Mouse (Mus musculus): ENCODE results near the gene Lrif1. TPM values are rescaled to one million over a fixed set of nuclear protein-coding genes. Genes with fewer than 3 reads are reported as not detected.

Gene Lrif1
- polyA plus RNA-seq, 1 experiment from 2014 or later, result 6.0 TPM

DNA sequence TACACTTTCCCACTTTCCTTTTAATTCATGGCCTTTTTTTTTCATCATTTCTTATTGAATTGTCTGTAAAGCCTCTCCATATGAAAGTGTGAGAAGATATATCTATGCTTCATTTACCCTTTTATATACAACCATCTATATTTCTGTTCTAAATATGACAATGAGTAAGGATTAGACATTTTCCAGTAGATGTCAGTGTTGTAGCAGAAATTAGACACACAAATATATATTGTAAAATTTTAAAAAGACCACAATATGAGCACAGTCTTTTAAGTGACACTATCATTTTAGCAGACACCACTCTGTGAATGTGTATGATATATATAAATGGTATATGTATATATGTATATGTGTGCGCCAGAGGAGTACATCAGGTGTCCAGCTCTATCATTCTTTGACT, 87.0 kb downstream of the Lrif1 start:
- H3K36me3 ChIP-seq (replicated peaks; ENCODE audit: insufficient read depth, low read length), result no peaks in the 10 kb centered on the region; the same call in 1 of the 2 replicates
- ATAC-seq (no peak), DNase-seq (no peak)
- no peaks in the 10 kb centered on the region for H3K9me3 ChIP-seq (ENCODE audit: low read length)
- H3K4me1 ChIP-seq (ENCODE audit: insufficient read depth), result no peaks in the 10 kb centered on the region
- no peak overlapping the region for H3K4me2 ChIP-seq (ENCODE audit: low read depth, low read length)
- no peak overlapping the region for H3K4me3 ChIP-seq (ENCODE audit: low read depth, low read length)
- H3K27ac ChIP-seq (ENCODE audit: low read depth), result no peak overlapping the region
- H3K9ac ChIP-seq (replicated peaks), result no peak overlapping the region
- no peaks in the 10 kb centered on the region for H3K27me3 ChIP-seq (ENCODE audit: insufficient read depth, low read length)
- 69% methylated on average over 1 of the region's 1 CpGs for WGBS (ENCODE audit: insufficient replicate concordance)
- TF ChIP-seq EP300 (IDR thresholded peaks at IDR 0.05; ENCODE audit: low read depth) (no peak), CTCF (IDR thresholded peaks at IDR 0.05; ENCODE audit: low read depth) (no peak)

DNA sequence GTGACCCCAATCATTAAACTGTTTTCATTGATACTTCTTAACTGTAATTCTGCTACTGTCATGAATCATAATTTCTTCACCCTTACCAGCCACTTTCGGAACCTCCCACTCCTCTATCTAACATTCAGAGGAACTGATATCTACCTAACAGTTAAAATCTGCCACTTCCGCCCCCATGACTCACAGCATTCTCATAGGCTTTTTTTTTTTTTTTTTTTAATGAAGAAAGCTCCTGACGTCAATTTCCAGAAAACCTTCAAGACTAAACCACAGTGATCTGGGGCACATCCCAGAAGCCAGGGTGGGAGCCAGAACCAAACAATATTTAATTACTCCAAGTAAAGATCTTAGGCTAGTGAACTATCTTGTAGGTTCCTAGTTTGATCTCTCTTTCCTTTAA, 100.3 kb downstream of the Lrif1 start:
- WGBS (ENCODE audit: insufficient replicate concordance), result 53% methylated on average over 3 of the region's 3 CpGs
- Histone ChIP-seq H3K36me3 (replicated peaks; ENCODE audit: insufficient read depth, low read length) (no peaks in the 10 kb centered on the region), H3K9me3 (ENCODE audit: low read length) (no peaks in the 10 kb centered on the region), H3K4me3 (ENCODE audit: low read depth, low read length) (no peak overlapping the region), H3K4me2 (ENCODE audit: low read depth, low read length) (no peak overlapping the region; the same call in 1 of the 2 replicates), H3K9ac (replicated peaks) (no peak overlapping the region), H3K27me3 (ENCODE audit: insufficient read depth, low read length) (no peaks in the 10 kb centered on the region), H3K27ac (ENCODE audit: low read depth) (no peak overlapping the region), H3K4me1 (ENCODE audit: insufficient read depth) (no peaks in the 10 kb centered on the region)
- no peak for TF ChIP-seq EP300 (IDR thresholded peaks at IDR 0.05; ENCODE audit: low read depth)
- no peak for TF ChIP-seq CTCF (IDR thresholded peaks at IDR 0.05; ENCODE audit: low read depth)
- ATAC-seq (no peak), DNase-seq (no peak)

Other genes with a start within 250 kb of the Lrif1 start
- 7.6 and 7.7 TPM in 2 replicates for gene Dennd2d, start 202.6 kb upstream of the Lrif1 start, polyA plus RNA-seq (2015; fragmentation: Nextera tagmentation; extraction: Ambion mirVana)
- gene Dram2, start 137.2 kb upstream of the Lrif1 start, polyA plus RNA-seq (2015; fragmentation: Nextera tagmentation; extraction: Ambion mirVana), result 76.4 and 79.1 TPM in 2 replicates
- 59.4 and 64.1 TPM in 2 replicates for gene Cept1, start 137.2 kb upstream of the Lrif1 start, polyA plus RNA-seq (2015; fragmentation: Nextera tagmentation; extraction: Ambion mirVana)
- gene Cd53, start 105.2 kb downstream of the Lrif1 start, polyA plus RNA-seq (2015; fragmentation: Nextera tagmentation; extraction: Ambion mirVana), result 43.1 and 45.4 TPM in 2 replicates
- not detected in 2 replicates for gene Olfr266, start 141.3 kb downstream of the Lrif1 start, polyA plus RNA-seq (2015; fragmentation: Nextera tagmentation; extraction: Ambion mirVana)